ENCODE assay signal across 9 mouse cellular contexts in genomic region chr12:54316980-54317471, GRCm38 (mm10).
DNase-seq lines count a peak whose midpoint lies in the region; ATAC-seq lines count a peak whose summit lies in the region.
"Had no signal": no experiment of that assay in that cellular context is flagged by ENCODE, and none has a peak within 500 bp of the region (broad histone marks: within the 10 kb centered on the region; RNA-seq: fewer than 3 reads in every experiment).

No protein-coding gene starts in this region.

- no peak overlapping the region for H3K27ac ChIP-seq in kidney, embryonic 16.5 days (ENCODE audit: low read length)
- H3K27ac ChIP-seq in embryonic facial prominence, embryonic 10.5 days (replicated peaks), result peak overlapping the region; percentile 75
- H3K27ac ChIP-seq in hindbrain, embryonic 16.5 days (ENCODE audit: low read depth, low read length), result no peak overlapping the region
- H3K27ac ChIP-seq in midbrain, embryonic 12.5 days (replicated peaks), result no peak overlapping the region

- H3K27me3 ChIP-seq in kidney, embryonic 16.5 days (ENCODE audit: insufficient read depth, low read length), result peaks cover 3% of the 10 kb centered on the region
- peaks cover 46% of the 10 kb centered on the region for H3K27me3 ChIP-seq in embryonic facial prominence, embryonic 10.5 days (replicated peaks; ENCODE audit: low read depth, poor library complexity, severe bottlenecking)
- H3K27me3 ChIP-seq in hindbrain, embryonic 16.5 days (replicated peaks; ENCODE audit: control insufficient read depth, insufficient read depth, low read length), result peaks cover 4% of the 10 kb centered on the region; the same call in 1 of the 2 replicates
- peaks cover 45% of the 10 kb centered on the region for H3K27me3 ChIP-seq in midbrain, embryonic 12.5 days

- peaks cover 24% of the 10 kb centered on the region for H3K4me1 ChIP-seq in kidney, embryonic 16.5 days (ENCODE audit: insufficient read depth, low read length)
- H3K4me1 ChIP-seq in embryonic facial prominence, embryonic 10.5 days, result peaks cover 28% of the 10 kb centered on the region
- H3K4me1 ChIP-seq in hindbrain, embryonic 16.5 days (ENCODE audit: control insufficient read depth, insufficient read depth, low read depth, low read length), result peaks cover 16% of the 10 kb centered on the region
- H3K4me1 ChIP-seq in midbrain, embryonic 12.5 days, result peaks cover 28% of the 10 kb centered on the region

- no peaks in the 10 kb centered on the region for H3K36me3 ChIP-seq in kidney, embryonic 16.5 days (ENCODE audit: insufficient read depth, low read length)
- no peaks in the 10 kb centered on the region for H3K36me3 ChIP-seq in embryonic facial prominence, embryonic 10.5 days (replicated peaks)
- no peaks in the 10 kb centered on the region for H3K36me3 ChIP-seq in hindbrain, embryonic 16.5 days (ENCODE audit: control insufficient read depth, insufficient read depth, low read length)
- H3K36me3 ChIP-seq in midbrain, embryonic 12.5 days, result no peaks in the 10 kb centered on the region

- peak; percentile 73; the same call in 1 of the 2 replicates for ATAC-seq in kidney, embryonic 16.5 days (ENCODE audit: low FRiP score, low TSS enrichment)
- no peak; the same call in 1 of the 2 replicates for ATAC-seq in hindbrain, embryonic 16.5 days
- ATAC-seq in midbrain, embryonic 12.5 days (ENCODE audit: low FRiP score, low read depth), result no peak

- DNase-seq in kidney, adult 8-10 months, result no peak
- DNase-seq in embryonic facial prominence, embryonic 10.5 days (ENCODE audit: low spot score), result peak; percentile 76
- DNase-seq in yolk sac, embryonic 10.5 days (ENCODE audit: low spot score), result peak; percentile 11
- DNase-seq in cerebellum, postnatal 10 days, result no peak
- no peak for DNase-seq in layer of hippocampus, adult 9-11 months

- peak overlapping the region; percentile 38; the same call in 1 of the 2 replicates for H3K9ac ChIP-seq in kidney, embryonic 16.5 days (replicated peaks; ENCODE audit: low read length)
- no peak overlapping the region for H3K9ac ChIP-seq in hindbrain, embryonic 16.5 days (ENCODE audit: low read depth, low read length)
- H3K9ac ChIP-seq in midbrain, embryonic 12.5 days (replicated peaks), result no peak overlapping the region

- H3K9me3 ChIP-seq in kidney, embryonic 16.5 days (ENCODE audit: low read length), result peaks cover 10% of the 10 kb centered on the region; the same call in 1 of the 2 replicates
- H3K9me3 ChIP-seq in embryonic facial prominence, embryonic 10.5 days, result peaks cover 3% of the 10 kb centered on the region; the same call in 1 of the 2 replicates
- H3K9me3 ChIP-seq in hindbrain, embryonic 16.5 days (ENCODE audit: control insufficient read depth, low read length), result 0 out of 2 replicates have a peak, but pooled peaks cover 2% of the 10 kb centered on the region
- no peaks in the 10 kb centered on the region for H3K9me3 ChIP-seq in midbrain, embryonic 12.5 days

- H3K4me3 ChIP-seq in kidney, embryonic 16.5 days (ENCODE audit: low read length), result peak overlapping the region; percentile 8; the same call in 1 of the 2 replicates
- peak overlapping the region; percentile 49 for H3K4me3 ChIP-seq in embryonic facial prominence, embryonic 10.5 days
- no peak overlapping the region for H3K4me3 ChIP-seq in hindbrain, embryonic 16.5 days (ENCODE audit: low read length)
- 0 out of 2 replicates have a peak overlapping the region, but pooled peaks have one; percentile 0 for H3K4me3 ChIP-seq in midbrain, embryonic 12.5 days
- H3K4me3 ChIP-seq: myocyte had no signal

- 4% methylated on average over 16 of the region's 16 CpGs for WGBS in kidney, embryonic 16.5 days
- WGBS in embryonic facial prominence, embryonic 10.5 days, result 2% methylated on average over 16 of the region's 16 CpGs
- 2% methylated on average over 16 of the region's 16 CpGs for WGBS in hindbrain, embryonic 16.5 days
- 2% methylated on average over 16 of the region's 16 CpGs for WGBS in midbrain, embryonic 12.5 days

- peak overlapping the region; percentile 51 for H3K4me2 ChIP-seq in kidney, embryonic 16.5 days (replicated peaks; ENCODE audit: low read depth, low read length)
- H3K4me2 ChIP-seq in hindbrain, embryonic 16.5 days (ENCODE audit: low read length), result peak overlapping the region; percentile 49
- H3K4me2 ChIP-seq in midbrain, embryonic 12.5 days (replicated peaks), result peak overlapping the region; percentile 41

Comparison
In these comparisons a context has a peak if more than half of its experiments do, and no peak if none do; other contexts are left out.
1. DNase-seq: peak in embryonic facial prominence, embryonic 10.5 days (single experiment) and yolk sac, embryonic 10.5 days (single experiment); none in kidney, adult 8-10 months (0 of 2), cerebellum, postnatal 10 days (0 of 2) and layer of hippocampus, adult 9-11 months (single experiment).
2. Peak in every context shown above with its lines, with median percentiles within 50 percentile points of each other: H3K4me2 ChIP-seq.